Mouse (Mus musculus) neural tube, embryonic 14.5 days (tissue): ENCODE results near the gene Stxbp4. TPM values are rescaled to one million over a fixed set of nuclear protein-coding genes. Genes with fewer than 3 reads are reported as not detected.

Source experiments
- ATAC-seq: fragments of 200-750 bp; cut with Nextera tagmentation; 2 replicates; pipeline ENCODE4 v1.8.0; 2017; ENCODE audit warnings: low read depth, mild to moderate bottlenecking, moderate TSS enrichment, moderate library complexity
- H3K27ac ChIP-seq: fragments of 300-500 bp; sonication (generic); 2 replicates; pipeline ENCODE4 v1.5.1; 2014; ENCODE audit warnings: low read depth, mild to moderate bottlenecking, control low read depth, low read length, moderate library complexity, mixed read lengths
- H3K27me3 ChIP-seq: fragments of 300-500 bp; sonication (generic); 2 replicates; pipeline ENCODE4 v1.6.1; 2014; ENCODE audit warnings: low read length; ENCODE audit not compliant: control insufficient read depth, insufficient read depth
- H3K36me3 ChIP-seq: fragments of 300-500 bp; sonication (generic); 2 replicates; pipeline ENCODE4 v1.6.1; 2014; ENCODE audit warnings: low read length, mixed read lengths; ENCODE audit not compliant: control insufficient read depth, insufficient read depth
- H3K4me1 ChIP-seq: fragments of 300-500 bp; sonication (generic); 2 replicates; pipeline ENCODE4 v1.6.1; 2014; ENCODE audit warnings: low read length; ENCODE audit not compliant: control insufficient read depth, insufficient read depth
- H3K4me2 ChIP-seq: fragments of 300-500 bp; sonication (generic); 2 replicates; pipeline ENCODE4 v1.6.1; 2014; ENCODE audit warnings: mild to moderate bottlenecking, low read depth, low read length, control low read depth
- H3K4me3 ChIP-seq: fragments of 300-500 bp; sonication (generic); 2 replicates; pipeline ENCODE4 v1.5.1; 2014; ENCODE audit warnings: low read depth, low read length, control low read depth, mixed read lengths
- H3K9ac ChIP-seq: fragments of 300-500 bp; sonication (generic); replicated peaks from 2 replicates; pipeline ENCODE4 v1.6.1; 2014; ENCODE audit warnings: low read depth, mild to moderate bottlenecking, control low read depth, low read length, mixed read lengths
- H3K9me3 ChIP-seq: fragments of 300-500 bp; sonication (generic); 2 replicates; pipeline ENCODE4 v1.6.1; 2016; ENCODE audit warnings: low read length; ENCODE audit not compliant: control insufficient read depth
- WGBS: fragments of 180-500 bp; shearing (Covaris S2); extraction: QIAGEN DNeasy Blood & Tissue Kit; methylation state at CpG from one replicate; pipeline ENCODE4 v1.1.7; 2014; 5-methylcytosine and 5-hydroxymethylcytosine counted together
- polyA plus RNA-seq: library from polyadenylated mRNA; unstranded; fragments of >200 nt; fragmentation: Nextera tagmentation; extraction: Ambion mirVana; gene quantifications from 2 replicates; pipeline ENCODE4 v1.2.1, GENCODE M21; 2014

Stxbp4 gene
- polyA plus RNA-seq, 1 experiment from 2014 or later = 18.1 TPM

GRCm38 (mm10) chr11:90501846-90502245 lies 136.0 kb downstream of the Stxbp4 start:
- H3K4me2 ChIP-seq = no peak overlapping the region
- no peaks in the 10 kb centered on the region for H3K27me3 ChIP-seq
- H3K4me3 ChIP-seq = no peak overlapping the region
- no peak overlapping the region for H3K27ac ChIP-seq
- no peaks in the 10 kb centered on the region for H3K9me3 ChIP-seq
- no peaks in the 10 kb centered on the region for H3K4me1 ChIP-seq
- 77% methylated on average over 4 of the region's 4 CpGs for WGBS
- H3K9ac ChIP-seq = no peak overlapping the region
- no peaks in the 10 kb centered on the region for H3K36me3 ChIP-seq
- no peak for ATAC-seq

GRCm38 (mm10) chr11:90499918-90500317 lies 138.0 kb downstream of the Stxbp4 start:
- Histone ChIP-seq H3K4me2 (no peak overlapping the region), H3K9ac (no peak overlapping the region), H3K4me1 (no peaks in the 10 kb centered on the region), H3K27me3 (no peaks in the 10 kb centered on the region), H3K9me3 (no peaks in the 10 kb centered on the region), H3K27ac (no peak overlapping the region), H3K36me3 (no peaks in the 10 kb centered on the region), H3K4me3 (no peak overlapping the region)
- no peak for ATAC-seq
- 97% methylated on average over 6 of the region's 6 CpGs for WGBS

- no peaks in the 10 kb centered on the region for H3K27me3 ChIP-seq
- H3K4me1 ChIP-seq = no peaks in the 10 kb centered on the region
- H3K27ac ChIP-seq = no peak overlapping the region
- no peak overlapping the region for H3K4me3 ChIP-seq
- H3K9ac ChIP-seq = no peak overlapping the region
- WGBS = 69% methylated on average over 5 of the region's 5 CpGs
- no peaks in the 10 kb centered on the region for H3K36me3 ChIP-seq
- H3K4me2 ChIP-seq = no peak overlapping the region
- ATAC-seq = no peak
- no peaks in the 10 kb centered on the region for H3K9me3 ChIP-seq
These were observed 139.4 kb downstream of the Stxbp4 start for GRCm38 (mm10) chr11:90498461-90498860.

DNA sequence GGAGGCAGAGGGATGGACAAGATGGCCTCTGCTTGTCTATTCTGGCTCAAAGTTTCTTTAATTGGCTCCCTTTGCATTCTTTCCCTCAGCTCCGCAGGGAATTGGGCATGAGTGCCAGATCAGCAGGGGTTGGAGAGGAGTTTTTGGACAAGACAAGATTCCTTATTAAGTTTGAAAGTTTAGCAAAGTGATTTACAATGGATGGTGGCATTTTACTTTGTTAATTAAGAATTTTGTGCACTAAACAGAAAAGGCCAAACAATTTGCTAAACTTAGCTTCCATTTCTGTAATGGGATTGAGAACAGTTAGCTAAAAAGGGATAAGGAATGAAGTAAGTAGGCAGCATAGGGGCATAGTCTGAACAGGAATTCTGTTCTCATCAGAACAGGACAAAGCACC lies 142.9 kb downstream of the Stxbp4 start:
- Histone ChIP-seq H3K36me3 (no peaks in the 10 kb centered on the region), H3K9ac (no peak overlapping the region), H3K4me3 (no peak overlapping the region), H3K9me3 (no peaks in the 10 kb centered on the region), H3K4me1 (no peaks in the 10 kb centered on the region), H3K27me3 (no peaks in the 10 kb centered on the region), H3K27ac (no peak overlapping the region), H3K4me2 (no peak overlapping the region)
- WGBS = 81% methylated on average over 1 of the region's 1 CpGs
- no peak for ATAC-seq

GRCm38 (mm10) chr11:90492511-90492910 lies 145.4 kb downstream of the Stxbp4 start:
- 94% methylated on average over 4 of the region's 4 CpGs for whole genome bisulfite sequencing
- ATAC-seq = no peak
- H3K36me3 ChIP-seq = no peaks in the 10 kb centered on the region
- H3K4me2 ChIP-seq = no peak overlapping the region
- no peak overlapping the region for H3K9ac ChIP-seq
- H3K9me3 ChIP-seq = no peaks in the 10 kb centered on the region
- no peaks in the 10 kb centered on the region for H3K4me1 ChIP-seq
- no peak overlapping the region for H3K4me3 ChIP-seq
- no peaks in the 10 kb centered on the region for H3K27me3 ChIP-seq
- H3K27ac ChIP-seq = no peak overlapping the region

DNA sequence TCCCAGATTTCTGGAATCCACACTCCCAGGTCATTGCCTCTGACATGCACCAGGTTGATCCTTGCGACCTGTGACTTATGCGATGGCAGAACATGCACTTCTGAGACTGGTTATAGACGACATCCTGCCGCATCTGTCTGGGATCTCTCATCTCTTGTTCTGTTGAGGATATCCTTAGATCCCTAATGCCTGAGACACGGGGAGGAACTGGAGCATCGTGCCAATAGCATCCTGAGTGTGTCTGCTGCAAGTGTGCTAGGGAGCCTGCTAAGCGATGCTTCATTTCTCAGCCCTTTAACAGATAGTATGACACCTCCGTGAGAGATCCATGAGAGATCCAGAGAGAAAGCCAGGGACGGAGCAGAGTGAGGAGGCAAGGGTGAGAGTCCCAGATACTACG lies 148.7 kb downstream of the Stxbp4 start:
- no peaks in the 10 kb centered on the region for H3K36me3 ChIP-seq
- no peak overlapping the region for H3K4me2 ChIP-seq
- no peak overlapping the region for H3K9ac ChIP-seq
- no peak overlapping the region for H3K4me3 ChIP-seq
- 97% methylated on average over 10 of the region's 10 CpGs for WGBS
- peaks cover 8% of the 10 kb centered on the region; the same call in 1 of the 2 replicates for H3K4me1 ChIP-seq
- H3K27ac ChIP-seq = no peak overlapping the region
- no peak for ATAC-seq
- H3K9me3 ChIP-seq = no peaks in the 10 kb centered on the region
- no peaks in the 10 kb centered on the region for H3K27me3 ChIP-seq

DNA sequence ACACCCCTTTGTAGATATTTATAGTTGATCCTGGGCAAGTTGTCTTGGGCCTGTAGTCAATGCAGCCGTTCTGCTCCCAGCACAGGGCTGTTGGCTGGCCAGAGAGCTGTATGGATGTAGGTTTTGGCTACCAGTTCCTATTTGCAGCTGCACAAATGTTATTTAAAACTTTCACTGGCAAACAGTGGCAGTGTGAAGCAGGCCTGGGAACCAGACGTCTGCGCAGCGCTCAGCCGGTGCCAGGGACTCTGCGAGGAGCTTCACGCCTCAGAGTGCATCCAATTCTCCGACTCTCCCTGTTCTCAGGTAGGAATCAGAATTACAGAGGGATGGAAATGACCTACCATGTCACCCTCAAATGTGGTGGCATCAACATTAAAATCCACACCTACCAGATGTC lies 150.2 kb downstream of the Stxbp4 start:
- Histone ChIP-seq H3K27ac (no peak overlapping the region), H3K9me3 (no peaks in the 10 kb centered on the region), H3K4me2 (no peak overlapping the region), H3K4me3 (no peak overlapping the region), H3K9ac (no peak overlapping the region), H3K4me1 (peaks cover 8% of the 10 kb centered on the region; the same call in 1 of the 2 replicates), H3K36me3 (no peaks in the 10 kb centered on the region), H3K27me3 (no peaks in the 10 kb centered on the region)
- 98% methylated on average over 8 of the region's 8 CpGs for WGBS
- ATAC-seq = no peak

DNA sequence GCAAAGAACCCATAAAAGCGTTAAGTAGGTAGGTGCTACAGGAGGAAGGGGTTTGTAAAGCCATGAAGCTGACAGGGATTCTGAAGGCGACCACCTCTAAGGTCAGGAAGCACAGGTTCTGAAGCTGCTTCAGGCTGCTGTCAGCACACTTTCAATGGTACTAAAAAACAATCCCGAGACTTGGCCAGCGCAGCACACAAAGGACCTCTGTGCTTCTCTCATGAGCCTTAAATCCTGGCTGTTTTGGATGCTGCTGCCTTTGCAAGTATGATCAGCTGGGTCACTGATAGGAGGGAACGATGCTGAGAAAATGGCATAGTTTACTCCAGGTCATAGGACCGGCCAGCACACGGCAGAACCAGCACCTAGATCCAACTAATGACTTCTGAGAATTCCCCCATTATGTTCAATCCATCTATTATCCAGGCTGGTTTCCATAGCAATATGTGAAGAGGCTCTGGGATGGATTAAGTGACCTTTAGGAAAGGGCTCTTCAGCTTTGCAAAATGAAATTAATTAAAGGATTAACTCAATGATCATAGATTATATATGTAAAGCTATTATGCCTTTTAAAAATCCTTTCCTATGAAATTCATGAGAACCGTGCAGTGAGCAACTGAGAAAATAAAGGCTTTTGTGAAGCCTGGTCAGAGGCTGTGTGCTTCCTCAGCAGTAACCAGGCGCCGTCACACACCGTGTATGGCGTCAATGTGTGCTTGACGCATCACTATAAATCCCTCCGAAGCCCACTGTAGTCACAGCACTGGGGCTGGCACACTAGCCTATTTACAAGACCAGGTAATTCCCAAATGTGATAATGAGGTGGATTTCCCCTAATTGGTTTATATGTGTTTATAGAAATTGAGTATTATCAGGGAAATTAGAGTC lies 152.9 kb downstream of the Stxbp4 start:
- H3K4me2 ChIP-seq = no peak overlapping the region
- peak; percentile 66; the same call in 1 of the 2 replicates for ATAC-seq
- 38% methylated on average over 14 of the region's 14 CpGs for WGBS
- no peaks in the 10 kb centered on the region for H3K36me3 ChIP-seq
- H3K9ac ChIP-seq = no peak overlapping the region
- H3K27me3 ChIP-seq = no peaks in the 10 kb centered on the region
- no peak overlapping the region for H3K4me3 ChIP-seq
- H3K9me3 ChIP-seq = no peaks in the 10 kb centered on the region
- peak overlapping the region; percentile 52; the same call in 1 of the 2 replicates for H3K27ac ChIP-seq
- peaks cover 8% of the 10 kb centered on the region; the same call in 1 of the 2 replicates for H3K4me1 ChIP-seq

GRCm38 (mm10) chr11:90483766-90484165 lies 154.1 kb downstream of the Stxbp4 start:
- H3K27me3 ChIP-seq = no peaks in the 10 kb centered on the region
- no peaks in the 10 kb centered on the region for H3K9me3 ChIP-seq
- H3K4me3 ChIP-seq = no peak overlapping the region
- H3K27ac ChIP-seq = no peak overlapping the region
- H3K4me1 ChIP-seq = peaks cover 8% of the 10 kb centered on the region; the same call in 1 of the 2 replicates
- H3K9ac ChIP-seq = no peak overlapping the region
- H3K36me3 ChIP-seq = no peaks in the 10 kb centered on the region
- no peak overlapping the region for H3K4me2 ChIP-seq
- ATAC-seq = no peak
- WGBS = 95% methylated on average over 3 of the region's 3 CpGs
